Mouse (Mus musculus) kidney, adult 2 months (tissue): ENCODE results near the gene Pik3cg. TPM values are rescaled to one million over a fixed set of nuclear protein-coding genes. Genes with fewer than 3 reads are reported as not detected.

Source experiments
- DNase-seq: peaks from one replicate; pipeline ENCODE4 v3.0.0; 2021
- H3K27ac ChIP-seq: fragments of 200-500 bp; 2 replicates; pipeline ENCODE4 v1.5.1; 2012; ENCODE audit warnings: low read depth, low read length, control low read depth, inconsistent platforms; ENCODE audit not compliant: insufficient read depth
- H3K27me3 ChIP-seq: fragments of 200-500 bp; replicated peaks from 2 replicates; pipeline ENCODE4 v1.6.1; 2012; ENCODE audit warnings: mild to moderate bottlenecking, moderate library complexity, low read length, inconsistent platforms; ENCODE audit not compliant: control insufficient read depth, insufficient read depth
- H3K36me3 ChIP-seq: fragments of 200-500 bp; 2 replicates; pipeline ENCODE4 v1.6.1; 2012; ENCODE audit warnings: mild to moderate bottlenecking, moderate library complexity, low read length, inconsistent platforms; ENCODE audit not compliant: control insufficient read depth, insufficient read depth
- H3K4me1 ChIP-seq: fragments of 200-500 bp; 2 replicates; pipeline ENCODE4 v1.6.1; 2011; ENCODE audit warnings: low read length; ENCODE audit not compliant: control insufficient read depth, insufficient read depth
- H3K4me3 ChIP-seq: fragments of 200-500 bp; 2 replicates; pipeline ENCODE4 v1.5.1; 2011; ENCODE audit warnings: mild to moderate bottlenecking, low read depth, low read length, control low read depth; ENCODE audit not compliant: insufficient read depth
- CTCF ChIP-seq: fragments of 200-500 bp; conservative IDR thresholded peaks from 2 replicates; pipeline ENCODE4 v1.5.1; 2011; ENCODE audit warnings: low read depth, mild to moderate bottlenecking, control low read depth, low read length, moderate library complexity, mixed read lengths; ENCODE audit not compliant: insufficient read depth, insufficient read length
- POLR2A ChIP-seq: fragments of 200-500 bp; IDR thresholded peaks from one replicate; pipeline ENCODE4 v1.6.1; 2011; ENCODE audit warnings: low read depth, low read length, control low read depth
- WGBS: fragments of 180-500 bp; shearing (Covaris S2); methylation state at CpG from one replicate; pipeline ENCODE4 v1.1.7; 2018; 5-methylcytosine and 5-hydroxymethylcytosine counted together
- polyA plus RNA-seq: library from polyadenylated mRNA; depleted of rRNA; stranded (reverse); fragments of >200 nt; gene quantifications from 2 replicates; pipeline ENCODE4 v1.2.3, GENCODE M21; 2012

Gene Pik3cg
- polyA plus RNA-seq, 1 experiment = 1.5 TPM

- 75% methylated on average over 4 of the region's 4 CpGs for WGBS
- no peak overlapping the region for H3K4me3 ChIP-seq
- H3K27me3 ChIP-seq = no peaks in the 10 kb centered on the region
- H3K27ac ChIP-seq = no peak overlapping the region
- no peaks in the 10 kb centered on the region for H3K4me1 ChIP-seq
- no peak for TF ChIP-seq POLR2A
- no peak for TF ChIP-seq CTCF
- H3K36me3 ChIP-seq = no peaks in the 10 kb centered on the region
- no peak for DNase-seq
Observed at GRCm38 (mm10) chr12:32145651-32146050, 62.8 kb downstream of the Pik3cg start.

GRCm38 (mm10) chr12:32144513-32144912, 63.9 kb downstream of the Pik3cg start:
- DNase-seq = peak; percentile 68
- Histone ChIP-seq H3K4me1 (no peaks in the 10 kb centered on the region), H3K27ac (no peak overlapping the region), H3K36me3 (no peaks in the 10 kb centered on the region), H3K4me3 (no peak overlapping the region), H3K27me3 (no peaks in the 10 kb centered on the region)
- WGBS = 3% methylated on average over 5 of the region's 5 CpGs
- TF ChIP-seq CTCF (peak; percentile 71), POLR2A (no peak)

GRCm38 (mm10) chr12:32143782-32144181, 64.7 kb downstream of the Pik3cg start:
- Histone ChIP-seq H3K27me3 (no peaks in the 10 kb centered on the region), H3K4me3 (no peak overlapping the region), H3K4me1 (no peaks in the 10 kb centered on the region), H3K36me3 (no peaks in the 10 kb centered on the region), H3K27ac (no peak overlapping the region)
- WGBS = 88% methylated on average over 5 of the region's 5 CpGs
- no peak for TF ChIP-seq CTCF
- TF ChIP-seq POLR2A = no peak
- DNase-seq = no peak

GRCm38 (mm10) chr12:32143151-32143550, 65.3 kb downstream of the Pik3cg start:
- Histone ChIP-seq H3K27ac (no peak overlapping the region), H3K27me3 (no peaks in the 10 kb centered on the region), H3K4me1 (no peaks in the 10 kb centered on the region), H3K4me3 (no peak overlapping the region), H3K36me3 (no peaks in the 10 kb centered on the region)
- 68% methylated on average over 4 of the region's 4 CpGs for WGBS
- DNase-seq = no peak
- TF ChIP-seq POLR2A = no peak

GRCm38 (mm10) chr12:32141766-32142165, 66.7 kb downstream of the Pik3cg start:
- Histone ChIP-seq H3K4me1 (no peaks in the 10 kb centered on the region), H3K27me3 (no peaks in the 10 kb centered on the region)
- TF ChIP-seq CTCF = no peak
- TF ChIP-seq POLR2A = no peak

GRCm38 (mm10) chr12:32138831-32139230, 69.6 kb downstream of the Pik3cg start:
- no peaks in the 10 kb centered on the region for H3K27me3 ChIP-seq
- no peaks in the 10 kb centered on the region for H3K36me3 ChIP-seq
- no peak overlapping the region for H3K27ac ChIP-seq
- DNase-seq = no peak
- H3K4me1 ChIP-seq = no peaks in the 10 kb centered on the region
- TF ChIP-seq POLR2A (no peak), CTCF (no peak)
- WGBS = 75% methylated on average over 5 of the region's 5 CpGs
- H3K4me3 ChIP-seq = no peak overlapping the region

More at GRCm38 (mm10) chr12:32141766-32142165, 66.7 kb downstream of the Pik3cg start:
- Histone ChIP-seq H3K27ac (no peak overlapping the region), H3K36me3 (no peaks in the 10 kb centered on the region), H3K4me3 (no peak overlapping the region)
- DNase-seq = no peak

- 61% methylated on average over 9 of the region's 9 CpGs for WGBS
- DNase-seq = no peak
Observed at GRCm38 (mm10) chr12:32138362-32138761, 70.1 kb downstream of the Pik3cg start.

GRCm38 (mm10) chr12:32137542-32137941, 70.9 kb downstream of the Pik3cg start:
- Histone ChIP-seq H3K4me1 (no peaks in the 10 kb centered on the region), H3K27me3 (no peaks in the 10 kb centered on the region), H3K36me3 (no peaks in the 10 kb centered on the region), H3K27ac (no peak overlapping the region), H3K4me3 (no peak overlapping the region)
- WGBS = 69% methylated on average over 2 of the region's 2 CpGs
- TF ChIP-seq CTCF (no peak), POLR2A (no peak)
- no peak for DNase-seq

More at GRCm38 (mm10) chr12:32138362-32138761, 70.1 kb downstream of the Pik3cg start:
- Histone ChIP-seq H3K27me3 (no peaks in the 10 kb centered on the region), H3K36me3 (no peaks in the 10 kb centered on the region), H3K4me3 (no peak overlapping the region), H3K4me1 (no peaks in the 10 kb centered on the region), H3K27ac (no peak overlapping the region)
- TF ChIP-seq POLR2A = no peak
- no peak for TF ChIP-seq CTCF
